Mouse (Mus musculus) heart, postnatal 0 days (tissue): ENCODE measurements around the gene Rpgrip1. TPM values are rescaled to one million over a fixed set of nuclear protein-coding genes. Genes with fewer than 3 reads are reported as not detected.
A peak's percentile ranks its signal among the peaks of the same experiment; 100 is the strongest.

Experiments used
- ATAC-seq: fragments of 200-750 bp; cut with Nextera tagmentation; 2 replicates; pipeline ENCODE4 v1.8.0; 2017; ENCODE audit warnings: low read depth, moderate number of reproducible peaks, moderate library complexity; ENCODE audit not compliant: insufficient read depth
- DNase-seq: peaks from one replicate; pipeline ENCODE4 v3.0.0-alpha.2; 2016; ENCODE audit warnings: low spot score
- H3K27ac ChIP-seq: fragments of 300-500 bp; sonication (generic); 2 replicates; pipeline ENCODE4 v1.5.1; 2014; ENCODE audit warnings: low read depth, mild to moderate bottlenecking
- H3K27me3 ChIP-seq: fragments of 300-500 bp; sonication (generic); 2 replicates; pipeline ENCODE4 v1.6.1; 2014; ENCODE audit warnings: low read length, mixed read lengths; ENCODE audit not compliant: control insufficient read depth, insufficient read depth
- H3K36me3 ChIP-seq: fragments of 300-500 bp; sonication (generic); replicated peaks from 2 replicates; pipeline ENCODE4 v1.6.1; 2014; ENCODE audit warnings: low read length, mixed read lengths; ENCODE audit not compliant: control insufficient read depth, insufficient read depth
- H3K4me1 ChIP-seq: fragments of 300-500 bp; sonication (generic); 2 replicates; pipeline ENCODE4 v1.6.1; 2014; ENCODE audit warnings: antibody characterized with exemption; ENCODE audit not compliant: control insufficient read depth, insufficient read depth
- H3K4me2 ChIP-seq: fragments of 300-500 bp; sonication (generic); 2 replicates; pipeline ENCODE4 v1.6.1; 2014; ENCODE audit warnings: low read depth, mild to moderate bottlenecking, low read length, moderate library complexity
- H3K4me3 ChIP-seq: fragments of 300-500 bp; sonication (generic); 2 replicates; pipeline ENCODE4 v1.5.1; 2014; ENCODE audit warnings: low read depth, low read length
- H3K9ac ChIP-seq: fragments of 300-500 bp; sonication (generic); replicated peaks from 2 replicates; pipeline ENCODE4 v1.6.1; 2014; ENCODE audit warnings: low read depth, low read length, mixed read lengths
- H3K9me3 ChIP-seq: fragments of 300-500 bp; sonication (generic); replicated peaks from 2 replicates; pipeline ENCODE4 v1.6.1; 2016; ENCODE audit warnings: low read length; ENCODE audit not compliant: control insufficient read depth
- CTCF ChIP-seq: IDR thresholded peaks from 2 replicates; pipeline ENCODE4 v1.5.1; 2016; ENCODE audit warnings: antibody characterized with exemption, control low read depth, low read depth
- EP300 ChIP-seq: IDR thresholded peaks from 2 replicates; pipeline ENCODE4 v1.6.1; 2016; ENCODE audit warnings: antibody characterized with exemption, low read depth
- WGBS: fragments of 180-500 bp; shearing (Covaris S2); extraction: QIAGEN DNeasy Blood & Tissue Kit; methylation state at CpG from one replicate; pipeline ENCODE4 v1.1.7; 2014; 5-methylcytosine and 5-hydroxymethylcytosine counted together
- polyA plus RNA-seq: library from polyadenylated mRNA; unstranded; fragments of >200 nt; fragmentation: Nextera tagmentation; extraction: Ambion mirVana; gene quantifications from 2 replicates; pipeline ENCODE4 v1.2.1, GENCODE M21; 2015
- total RNA-seq: library from RNA; depleted of rRNA; stranded (reverse); fragments of >200 nt; gene quantifications from 2 replicates; pipeline ENCODE4 v1.2.3, GENCODE M21; 2014; ENCODE audit warnings: low replicate concordance

Rpgrip1 gene
- total and polyA plus RNA-seq, 2 experiments from 2014 or later: 0.08 to 23.5 TPM

GRCm38 (mm10) chr14:52141445-52142127 lies 31.1 kb downstream of the Rpgrip1 start:
- H3K4me3 ChIP-seq: peak overlapping the region; percentile 30; the same call in 1 of the 2 replicates
- no peak for DNase-seq
- H3K36me3 ChIP-seq: no peaks in the 10 kb centered on the region
- no peak overlapping the region for H3K9ac ChIP-seq
- H3K27ac ChIP-seq: no peak overlapping the region
- H3K4me1 ChIP-seq: peaks cover 6% of the 10 kb centered on the region; the same call in 1 of the 2 replicates
- 66% methylated on average over 16 of the region's 16 CpGs for WGBS
- no peaks in the 10 kb centered on the region for H3K9me3 ChIP-seq
- H3K4me2 ChIP-seq: peak overlapping the region; percentile 65
- no peak for TF ChIP-seq EP300
- TF ChIP-seq CTCF: no peak
- H3K27me3 ChIP-seq: no peaks in the 10 kb centered on the region
- no peak for ATAC-seq

GRCm38 (mm10) chr14:52144165-52144564 lies 33.7 kb downstream of the Rpgrip1 start:
- TF ChIP-seq CTCF (no peak), EP300 (no peak)
- Histone ChIP-seq H3K27ac (no peak overlapping the region), H3K4me2 (no peak overlapping the region), H3K4me3 (no peak overlapping the region), H3K9ac (no peak overlapping the region), H3K27me3 (no peaks in the 10 kb centered on the region), H3K9me3 (no peaks in the 10 kb centered on the region), H3K36me3 (no peaks in the 10 kb centered on the region), H3K4me1 (peaks cover 6% of the 10 kb centered on the region; the same call in 1 of the 2 replicates)
- ATAC-seq (no peak), DNase-seq (no peak)
- 76% methylated on average over 4 of the region's 4 CpGs for WGBS

GRCm38 (mm10) chr14:52146540-52146939 lies 36.0 kb downstream of the Rpgrip1 start:
- DNase-seq (no peak), ATAC-seq (no peak)
- H3K27me3 ChIP-seq: no peaks in the 10 kb centered on the region
- H3K4me1 ChIP-seq: no peaks in the 10 kb centered on the region
- H3K9me3 ChIP-seq: no peaks in the 10 kb centered on the region
- 54% methylated on average over 4 of the region's 4 CpGs for WGBS
- no peak overlapping the region for H3K4me3 ChIP-seq
- no peaks in the 10 kb centered on the region for H3K36me3 ChIP-seq
- H3K27ac ChIP-seq: no peak overlapping the region
- no peak overlapping the region for H3K4me2 ChIP-seq
- no peak overlapping the region for H3K9ac ChIP-seq
- TF ChIP-seq CTCF: peak; percentile 34
- TF ChIP-seq EP300: no peak

GRCm38 (mm10) chr14:52149888-52150287 lies 39.4 kb downstream of the Rpgrip1 start:
- ATAC-seq (no peak), DNase-seq (no peak)
- no peak for TF ChIP-seq CTCF
- TF ChIP-seq EP300: no peak
- WGBS: 60% methylated on average over 4 of the region's 4 CpGs
- H3K9ac ChIP-seq: no peak overlapping the region
- H3K27ac ChIP-seq: no peak overlapping the region
- no peaks in the 10 kb centered on the region for H3K9me3 ChIP-seq
- no peak overlapping the region for H3K4me3 ChIP-seq
- no peaks in the 10 kb centered on the region for H3K36me3 ChIP-seq
- H3K4me2 ChIP-seq: no peak overlapping the region
- H3K27me3 ChIP-seq: no peaks in the 10 kb centered on the region
- H3K4me1 ChIP-seq: no peaks in the 10 kb centered on the region

- no peak for DNase-seq
- H3K4me2 ChIP-seq: no peak overlapping the region
- H3K4me3 ChIP-seq: no peak overlapping the region
- H3K27ac ChIP-seq: no peak overlapping the region
- no peak for TF ChIP-seq CTCF
- TF ChIP-seq EP300: no peak
- H3K4me1 ChIP-seq: no peaks in the 10 kb centered on the region
- WGBS: 36% methylated on average over 7 of the region's 7 CpGs
- no peaks in the 10 kb centered on the region for H3K27me3 ChIP-seq
- H3K9ac ChIP-seq: no peak overlapping the region
- H3K36me3 ChIP-seq: no peaks in the 10 kb centered on the region
- no peak for ATAC-seq
- no peaks in the 10 kb centered on the region for H3K9me3 ChIP-seq
These were observed 41.7 kb downstream of the Rpgrip1 start for GRCm38 (mm10) chr14:52152179-52152578.

- no peak for TF ChIP-seq EP300
- TF ChIP-seq CTCF: no peak
- H3K4me3 ChIP-seq: no peak overlapping the region
- ATAC-seq (no peak), DNase-seq (no peak)
- no peaks in the 10 kb centered on the region for H3K9me3 ChIP-seq
- H3K36me3 ChIP-seq: no peaks in the 10 kb centered on the region
- no peaks in the 10 kb centered on the region for H3K4me1 ChIP-seq
- no peak overlapping the region for H3K27ac ChIP-seq
- H3K9ac ChIP-seq: no peak overlapping the region
- 69% methylated on average over 3 of the region's 3 CpGs for WGBS
- H3K27me3 ChIP-seq: no peaks in the 10 kb centered on the region
- no peak overlapping the region for H3K4me2 ChIP-seq
These were observed 42.1 kb downstream of the Rpgrip1 start for GRCm38 (mm10) chr14:52152613-52153012.
